Mouse (Mus musculus) midbrain, postnatal 0 days (tissue): ENCODE measurements at regions not wholly inside any gene's neighbourhood (a gene's known extent, or its start where the extent isn't known, plus 50 kb on each side); places are given as distances from the start of the nearest gene placed in this dataset.

ENCODE experiments used
- ATAC-seq: fragments of 200-750 bp; cut with Nextera tagmentation; 2 replicates; pipeline ENCODE4 v1.8.0; 2017; ENCODE audit warnings: moderate number of reproducible peaks, mild to moderate bottlenecking, moderate TSS enrichment, moderate library complexity; ENCODE audit not compliant: low FRiP score
- DNase-seq: peaks from one replicate; pipeline ENCODE4 v3.0.0-alpha.2; 2015; ENCODE audit warnings: low spot score
- H3K27ac ChIP-seq: fragments of 300-500 bp; sonication (generic); 2 replicates; pipeline ENCODE4 v1.5.1; 2014; ENCODE audit warnings: low read depth, mild to moderate bottlenecking, low read length, mixed read lengths
- H3K27me3 ChIP-seq: fragments of 300-500 bp; sonication (generic); 2 replicates; pipeline ENCODE4 v1.6.1; 2014; ENCODE audit warnings: low read length, control low read depth, mixed read lengths; ENCODE audit not compliant: insufficient read depth
- H3K36me3 ChIP-seq: fragments of 300-500 bp; sonication (generic); 2 replicates; pipeline ENCODE4 v1.6.1; 2014; ENCODE audit warnings: low read length, control low read depth, mixed read lengths; ENCODE audit not compliant: insufficient read depth
- H3K4me1 ChIP-seq: fragments of 300-500 bp; sonication (generic); 2 replicates; pipeline ENCODE4 v1.6.1; 2014; ENCODE audit warnings: mild to moderate bottlenecking, control low read depth, antibody characterized with exemption, low read length, mixed read lengths; ENCODE audit not compliant: insufficient read depth
- H3K4me2 ChIP-seq: fragments of 300-500 bp; sonication (generic); 2 replicates; pipeline ENCODE4 v1.6.1; 2014; ENCODE audit warnings: low read depth, mild to moderate bottlenecking, low read length, mixed read lengths; ENCODE audit not compliant: poor library complexity, severe bottlenecking
- H3K4me3 ChIP-seq: fragments of 300-500 bp; sonication (generic); 2 replicates; pipeline ENCODE4 v1.5.1; 2014; ENCODE audit warnings: low read depth, mild to moderate bottlenecking, low read length, moderate library complexity
- H3K9ac ChIP-seq: fragments of 300-500 bp; sonication (generic); replicated peaks from 2 replicates; pipeline ENCODE4 v1.6.1; 2014; ENCODE audit warnings: mild to moderate bottlenecking, low read length, moderate library complexity, mixed read lengths; ENCODE audit not compliant: poor library complexity, severe bottlenecking
- H3K9me3 ChIP-seq: fragments of 300-500 bp; sonication (generic); 2 replicates; pipeline ENCODE4 v1.6.1; 2016; ENCODE audit warnings: low read length, control low read depth
- CTCF ChIP-seq: IDR thresholded peaks from 2 replicates; pipeline ENCODE4 v1.5.1; 2016; ENCODE audit warnings: antibody characterized with exemption, mild to moderate bottlenecking
- WGBS: fragments of 180-500 bp; shearing (Covaris S2); extraction: QIAGEN DNeasy Blood & Tissue Kit; methylation state at CpG from one replicate; pipeline ENCODE4 v1.1.7; 2014; 5-methylcytosine and 5-hydroxymethylcytosine counted together

GRCm38 (mm10) chr3:21296581-21297110 is 779.8 kb upstream of the Tbl1xr1 start:
- H3K4me1 ChIP-seq = no peaks in the 10 kb centered on the region
- no peaks in the 10 kb centered on the region for H3K36me3 ChIP-seq
- no peak for ATAC-seq
- H3K27ac ChIP-seq = no peak overlapping the region
- no peak for TF ChIP-seq CTCF
- no peak overlapping the region for H3K4me3 ChIP-seq
- no peak overlapping the region for H3K9ac ChIP-seq
- H3K27me3 ChIP-seq = no peaks in the 10 kb centered on the region
- no peaks in the 10 kb centered on the region for H3K9me3 ChIP-seq
- H3K4me2 ChIP-seq = no peak overlapping the region
- no peak for DNase-seq
- 49% methylated on average over 1 of the region's 1 CpGs for WGBS

GRCm38 (mm10) chr3:21325329-21325896 is 751.0 kb upstream of the Tbl1xr1 start:
- TF ChIP-seq CTCF = no peak
- no peaks in the 10 kb centered on the region for H3K4me1 ChIP-seq
- ATAC-seq = no peak
- H3K4me2 ChIP-seq = no peak overlapping the region
- no peak for DNase-seq
- 35% methylated on average over 4 of the region's 4 CpGs for WGBS
- H3K9me3 ChIP-seq = no peaks in the 10 kb centered on the region
- no peak overlapping the region for H3K27ac ChIP-seq
- no peak overlapping the region for H3K9ac ChIP-seq
- H3K4me3 ChIP-seq = no peak overlapping the region
- H3K27me3 ChIP-seq = no peaks in the 10 kb centered on the region
- H3K36me3 ChIP-seq = no peaks in the 10 kb centered on the region

GRCm38 (mm10) chr3:21341916-21342315 is 734.5 kb upstream of the Tbl1xr1 start:
- no peak for TF ChIP-seq CTCF
- no peaks in the 10 kb centered on the region for H3K27me3 ChIP-seq

GRCm38 (mm10) chr3:21343095-21343494 is 733.4 kb upstream of the Tbl1xr1 start:
- Histone ChIP-seq H3K9me3 (no peaks in the 10 kb centered on the region), H3K27me3 (no peaks in the 10 kb centered on the region), H3K4me1 (no peaks in the 10 kb centered on the region), H3K4me3 (no peak overlapping the region), H3K4me2 (no peak overlapping the region), H3K27ac (no peak overlapping the region), H3K9ac (no peak overlapping the region), H3K36me3 (no peaks in the 10 kb centered on the region)
- no peak for ATAC-seq
- DNase-seq = no peak
- 98% methylated on average over 1 of the region's 1 CpGs for WGBS
- TF ChIP-seq CTCF = no peak

More at GRCm38 (mm10) chr3:21341916-21342315, 734.5 kb upstream of the Tbl1xr1 start:
- Histone ChIP-seq H3K4me1 (no peaks in the 10 kb centered on the region), H3K27ac (no peak overlapping the region), H3K4me3 (no peak overlapping the region), H3K4me2 (no peak overlapping the region), H3K9me3 (no peaks in the 10 kb centered on the region), H3K36me3 (no peaks in the 10 kb centered on the region), H3K9ac (no peak overlapping the region)
- ATAC-seq (no peak), DNase-seq (no peak)

GRCm38 (mm10) chr3:21349421-21349820 is 727.0 kb upstream of the Tbl1xr1 start:
- no peak for TF ChIP-seq CTCF
- Histone ChIP-seq H3K9me3 (no peaks in the 10 kb centered on the region), H3K4me1 (no peaks in the 10 kb centered on the region), H3K27me3 (no peaks in the 10 kb centered on the region), H3K4me3 (no peak overlapping the region), H3K36me3 (no peaks in the 10 kb centered on the region), H3K9ac (no peak overlapping the region), H3K4me2 (no peak overlapping the region), H3K27ac (no peak overlapping the region)
- no peak for ATAC-seq
- 77% methylated on average over 3 of the region's 3 CpGs for WGBS
- no peak for DNase-seq

- Histone ChIP-seq H3K27me3 (no peaks in the 10 kb centered on the region), H3K4me1 (peaks cover 3% of the 10 kb centered on the region; the same call in 1 of the 2 replicates), H3K4me2 (no peak overlapping the region), H3K9ac (no peak overlapping the region), H3K4me3 (no peak overlapping the region), H3K9me3 (no peaks in the 10 kb centered on the region), H3K27ac (no peak overlapping the region), H3K36me3 (no peaks in the 10 kb centered on the region)
- ATAC-seq = no peak
- no peak for DNase-seq
- TF ChIP-seq CTCF = no peak
- 73% methylated on average over 3 of the region's 3 CpGs for WGBS
Measured at GRCm38 (mm10) chr3:21356150-21356549, 720.3 kb upstream of the Tbl1xr1 start.
